8 mouse cellular contexts compared by ENCODE assay signal in the genomic region with DNA sequence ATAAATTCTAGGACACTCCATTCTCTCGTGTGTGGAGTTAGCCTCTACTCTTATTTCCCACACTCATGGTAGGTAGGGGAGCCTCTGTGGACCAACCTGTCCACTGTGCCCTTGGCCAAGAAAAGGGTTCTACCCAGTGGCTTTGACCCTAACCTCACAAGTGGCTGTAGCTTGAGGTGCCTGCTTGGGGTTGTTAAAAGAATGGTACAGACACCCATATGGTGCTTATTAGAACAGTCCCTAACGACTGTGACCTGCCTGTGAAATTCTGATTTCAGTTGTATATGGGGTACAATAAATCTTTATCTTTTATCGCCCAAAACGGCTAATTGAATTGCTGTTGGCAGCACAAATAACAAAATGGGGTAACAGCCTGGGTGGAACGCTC. TPM values are rescaled to one million over a fixed set of nuclear protein-coding genes. Genes with fewer than 3 reads are reported as not detected.
DNase-seq lines count a peak whose midpoint lies in the region; ATAC-seq and TF ChIP-seq lines count a peak whose summit lies in the region.

No protein-coding gene starts in this region.

- H3K9me3 ChIP-seq in megakaryocyte, embryonic 14.5 days = peaks cover 5% of the 10 kb centered on the region
- H3K9me3 ChIP-seq in forebrain, embryonic 14.5 days (replicated peaks; ENCODE audit: control insufficient read depth, low read length) = no peaks in the 10 kb centered on the region
- 0 out of 2 replicates have a peak, but pooled peaks cover 7% of the 10 kb centered on the region for H3K9me3 ChIP-seq in limb, embryonic 13.5 days

- peaks cover 67% of the 10 kb centered on the region for H3K36me3 ChIP-seq in megakaryocyte, embryonic 14.5 days (replicated peaks; ENCODE audit: low read length)
- peaks cover 24% of the 10 kb centered on the region for H3K36me3 ChIP-seq in forebrain, embryonic 14.5 days (ENCODE audit: control insufficient read depth, insufficient read depth, low read length)
- peaks cover 26% of the 10 kb centered on the region for H3K36me3 ChIP-seq in limb, embryonic 13.5 days
- H3K36me3 ChIP-seq in small intestine, adult 2 months (ENCODE audit: control insufficient read depth, insufficient read depth, low read length) = peaks cover 24% of the 10 kb centered on the region

- H3K4me1 ChIP-seq in megakaryocyte, embryonic 14.5 days = peaks cover 67% of the 10 kb centered on the region
- peaks cover 46% of the 10 kb centered on the region for H3K4me1 ChIP-seq in forebrain, embryonic 14.5 days (ENCODE audit: control insufficient read depth, insufficient read depth, low read length)
- peaks cover 70% of the 10 kb centered on the region for H3K4me1 ChIP-seq in limb, embryonic 13.5 days
- H3K4me1 ChIP-seq in small intestine, adult 2 months (ENCODE audit: control insufficient read depth, insufficient read depth, insufficient read length, low read length) = peaks cover 30% of the 10 kb centered on the region

- no peak for TF ChIP-seq POLR2A in small intestine, adult 2 months (IDR thresholded peaks at IDR 0.05; ENCODE audit: low read depth, low read length)

- ATAC-seq in megakaryocyte, adult 5-6 weeks (ENCODE audit: poor library complexity, severe bottlenecking) = no peak; the same call in 1 of the 2 replicates
- ATAC-seq in forebrain, embryonic 14.5 days = peak; percentile 21; the same call in 1 of the 2 replicates
- ATAC-seq in limb, embryonic 13.5 days (ENCODE audit: low FRiP score, low read depth) = peak; percentile 22; the same call in 1 of the 2 replicates

- TF ChIP-seq CTCF in small intestine, adult 2 months (IDR thresholded peaks at IDR 0.05; ENCODE audit: extremely low read depth, insufficient read length, insufficient replicate concordance, low read depth, low read length) = no peak

- H3K9ac ChIP-seq in forebrain, embryonic 14.5 days (ENCODE audit: low read length) = peak overlapping the region; percentile 70; the same call in 1 of the 2 replicates
- H3K9ac ChIP-seq in limb, embryonic 13.5 days = peak overlapping the region; percentile 78; the same call in 1 of the 2 replicates

- H3K27me3 ChIP-seq in megakaryocyte, embryonic 14.5 days (replicated peaks) = no peaks in the 10 kb centered on the region
- no peaks in the 10 kb centered on the region for H3K27me3 ChIP-seq in forebrain, embryonic 14.5 days (replicated peaks; ENCODE audit: control insufficient read depth, insufficient read depth, low read length)
- no peaks in the 10 kb centered on the region for H3K27me3 ChIP-seq in limb, embryonic 13.5 days
- no peaks in the 10 kb centered on the region for H3K27me3 ChIP-seq in small intestine, adult 2 months (ENCODE audit: control insufficient read depth, insufficient read depth, low read length)

- H3K4me3 ChIP-seq in megakaryocyte, embryonic 14.5 days (replicated peaks) = peak overlapping the region; percentile 93
- peak overlapping the region; percentile 44 for H3K4me3 ChIP-seq in forebrain, embryonic 14.5 days (ENCODE audit: low read depth, low read length)
- H3K4me3 ChIP-seq in limb, embryonic 13.5 days = peak overlapping the region; percentile 52
- peak overlapping the region; percentile 63; the same call in 1 of the 2 replicates for H3K4me3 ChIP-seq in small intestine, adult 2 months (ENCODE audit: low read depth, low read length)

- no peak for DNase-seq in forebrain, embryonic 14.5 days (ENCODE audit: low spot score)
- DNase-seq in urinary bladder, postnatal 14 days (ENCODE audit: low spot score) = no peak
- no peak for DNase-seq in spleen, adult 12 weeks (ENCODE audit: low spot score)
- no peak for DNase-seq in adrenal gland, adult 8-10 months

- H3K4me2 ChIP-seq in forebrain, embryonic 14.5 days (ENCODE audit: low read length) = peak overlapping the region; percentile 94
- H3K4me2 ChIP-seq in limb, embryonic 13.5 days (replicated peaks) = peak overlapping the region; percentile 97

- peak overlapping the region; percentile 85 for H3K27ac ChIP-seq in forebrain, embryonic 14.5 days (ENCODE audit: low read depth, low read length)
- H3K27ac ChIP-seq in limb, embryonic 13.5 days = peak overlapping the region; percentile 96
- H3K27ac ChIP-seq in small intestine, adult 2 months (ENCODE audit: insufficient read depth, low read depth, low read length) = peak overlapping the region; percentile 89

- 15% methylated on average over 5 of the region's 5 CpGs for WGBS in forebrain, embryonic 14.5 days
- 7% methylated on average over 5 of the region's 5 CpGs for WGBS in limb, embryonic 13.5 days
- 7% methylated on average over 5 of the region's 5 CpGs for WGBS in small intestine, adult 2 months

RNA-seq across cellular contexts. Expression of gene Irf2bp2, which starts 8.9 kb away (rescaled TPM):
- 51.5 and 58.6 TPM in 2 replicates for polyA plus RNA-seq in megakaryocyte, embryonic 14.5 days (2012; ENCODE audit: insufficient read depth, low replicate concordance)
- 95.9 and 105 TPM in 2 replicates for total RNA-seq in megakaryocyte, adult 5-6 weeks (2015)
- total RNA-seq in megakaryocyte, adult 5-6 weeks (2017) = 93.8 and 99.8 TPM in 2 replicates
- 7.9 and 8.3 TPM in 2 replicates for polyA plus RNA-seq in forebrain, embryonic 14.5 days (2014; fragmentation: Nextera tagmentation; extraction: Ambion mirVana)
- polyA plus RNA-seq in limb, embryonic 13.5 days (2015; fragmentation: Nextera tagmentation; extraction: Ambion mirVana) = 11.6 and 11.8 TPM in 2 replicates
- polyA plus RNA-seq in small intestine, adult 2 months (2012; rRNA removed) = 50.5 and 91.6 TPM in 2 replicates
- 100 to 1,000 TPM in 2 of 4 experiments, 10 to 100 TPM in 2; 74.4 to 129 (median 98.9) TPM for total RNA-seq in adrenal gland, adult 8-10 months (2022)
